Mouse (Mus musculus): ENCODE measurements around the gene Rnf114. TPM values are rescaled to one million over a fixed set of nuclear protein-coding genes. Genes with fewer than 3 reads are reported as not detected.

The Rnf114 gene
- polyA plus RNA-seq, 1 experiment from 2014 or later = 165 TPM

DNA sequence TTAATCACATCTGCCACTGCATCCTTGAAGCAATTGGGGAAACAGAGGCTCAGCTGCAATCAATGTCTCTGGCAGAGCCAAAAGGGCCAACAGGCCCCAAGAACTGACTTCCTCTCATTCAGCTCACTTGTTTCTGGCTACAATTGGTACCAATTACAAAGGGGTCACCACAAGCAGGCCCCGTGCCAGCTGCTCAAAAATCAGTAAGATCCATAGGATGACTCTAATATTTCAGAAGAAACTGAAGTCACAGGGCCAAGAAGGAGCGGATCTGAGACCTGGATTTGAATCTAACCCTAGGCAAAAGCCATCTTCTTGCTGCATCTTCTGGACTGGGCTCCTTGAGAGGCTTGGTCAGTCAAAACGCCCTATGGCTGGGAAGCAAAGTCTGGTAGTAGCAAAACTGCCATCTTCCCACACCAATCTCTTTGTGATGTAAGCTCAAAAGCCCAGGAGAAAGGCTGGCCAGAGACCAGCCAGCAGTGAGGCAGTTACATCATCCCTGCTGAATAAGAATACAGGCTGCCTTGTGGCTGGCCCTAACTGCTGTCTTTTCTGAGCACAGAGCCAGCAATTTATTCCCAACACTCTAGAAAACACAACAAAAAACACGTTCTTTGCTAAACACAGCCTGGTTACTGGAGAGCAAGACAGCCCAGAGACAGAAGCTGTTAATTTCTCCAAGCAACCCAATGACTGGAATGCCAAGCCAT is 1.5 kb upstream of the Rnf114 start:
- Histone ChIP-seq H3K4me1 (replicated peaks) (peaks cover 24% of the 10 kb centered on the region), H3K4me3 (replicated peaks) (peak overlapping the region; percentile 100), H3K36me3 (peaks cover 11% of the 10 kb centered on the region; the same call in 1 of the 2 replicates), H3K27ac (peak overlapping the region; percentile 97; the same call in 1 of the 2 replicates), H3K9me3 (no peaks in the 10 kb centered on the region), H3K4me2 (replicated peaks) (peak overlapping the region; percentile 92), H3K27me3 (no peaks in the 10 kb centered on the region), H3K9ac (replicated peaks) (peak overlapping the region; percentile 98)
- ATAC-seq = no peak
- 82% methylated on average over 4 of the region's 4 CpGs for WGBS

DNA sequence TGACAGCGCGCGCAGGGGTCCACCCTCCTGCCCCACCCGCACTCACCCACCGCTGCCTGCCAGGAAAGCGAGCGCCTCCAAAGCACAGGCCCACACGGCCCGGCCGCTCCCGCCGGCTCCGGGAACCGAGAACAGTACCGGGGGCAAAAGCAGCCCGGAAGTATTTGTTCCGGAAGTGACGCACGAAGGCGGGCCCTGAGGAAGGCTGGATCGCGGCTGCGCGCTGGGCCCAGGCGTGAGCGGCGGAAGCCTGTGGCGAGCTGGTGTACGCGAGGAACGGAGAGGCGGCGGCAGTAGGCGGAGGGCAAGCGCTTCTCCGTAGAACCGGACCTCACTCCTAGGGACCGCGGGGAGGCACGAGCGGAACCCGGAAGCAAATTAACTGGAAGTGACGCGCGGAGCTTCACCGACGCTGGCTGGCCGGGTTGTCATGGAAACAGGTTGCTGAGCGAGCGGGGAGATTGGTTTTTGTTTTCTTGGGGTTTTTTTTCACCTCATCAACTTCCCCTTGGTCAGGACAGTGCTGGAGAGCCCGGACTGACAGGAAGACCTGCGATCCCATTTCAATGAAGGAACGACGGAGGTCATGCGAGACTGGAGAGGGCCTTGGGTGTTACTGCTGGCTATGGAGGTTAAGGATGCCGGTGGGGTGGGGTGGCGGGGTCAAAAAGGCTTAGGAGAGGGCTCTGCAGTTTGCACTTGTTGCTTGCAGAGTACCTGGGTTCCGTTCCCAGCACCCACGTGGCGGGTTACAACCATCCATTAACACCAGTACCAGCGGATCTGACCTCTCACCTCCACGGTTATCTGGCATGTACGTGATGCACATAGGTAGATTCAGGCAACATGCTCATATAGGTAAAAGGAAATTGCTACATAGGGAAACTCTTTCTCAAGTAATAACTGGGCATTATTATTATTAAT is 530 bp downstream of the Rnf114 start, which contains the start of gene Spata2:
Gene Spata2, minus strand, starts transcription at position 175 of the 924 bp plus-strand sequence.
- peak within 1 kb of the TSS; percentile 98 for H3K9ac ChIP-seq (replicated peaks)
- no peaks in the 10 kb centered on the region for H3K9me3 ChIP-seq
- peak; percentile 92 for ATAC-seq
- peak within 1 kb of the TSS; percentile 97 for H3K27ac ChIP-seq
- H3K4me2 ChIP-seq (replicated peaks) = peak within 1 kb of the TSS; percentile 92
- peaks cover 24% of the 10 kb centered on the region for H3K4me1 ChIP-seq (replicated peaks)
- peak within 1 kb of the TSS; percentile 100 for H3K4me3 ChIP-seq (replicated peaks)
- no peaks in the 10 kb centered on the region for H3K27me3 ChIP-seq
- WGBS = 3% methylated on average over 63 of the region's 63 CpGs
- no peaks in the 10 kb centered on the region; the same call in 1 of the 2 replicates for H3K36me3 ChIP-seq

DNA sequence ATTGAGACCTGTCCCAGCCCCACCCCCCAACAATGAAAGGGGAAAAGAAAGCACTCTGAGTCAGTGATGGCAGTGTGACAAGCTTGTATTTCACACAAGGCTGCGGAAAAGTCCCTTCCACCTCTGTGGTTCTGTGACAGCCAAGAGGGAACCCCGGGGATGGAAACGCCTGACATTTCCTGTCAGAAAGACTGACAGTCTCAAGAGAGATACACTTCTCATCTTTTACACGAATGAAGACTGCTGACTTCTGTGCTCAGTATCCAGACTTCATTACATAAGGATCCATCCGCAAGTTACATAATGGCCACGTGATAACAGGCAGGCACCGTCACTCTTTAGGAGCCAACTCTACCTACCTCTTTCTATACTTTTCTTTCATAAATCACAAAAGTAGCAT is 4.0 kb downstream of the Rnf114 start:
- ATAC-seq = no peak
- Histone ChIP-seq H3K4me2 (replicated peaks) (no peak overlapping the region), H3K36me3 (no peaks in the 10 kb centered on the region), H3K9me3 (no peaks in the 10 kb centered on the region), H3K27ac (no peak overlapping the region), H3K9ac (replicated peaks) (no peak overlapping the region), H3K27me3 (no peaks in the 10 kb centered on the region), H3K4me3 (replicated peaks) (no peak overlapping the region), H3K4me1 (replicated peaks) (peaks cover 15% of the 10 kb centered on the region)
- WGBS = 90% methylated on average over 7 of the region's 7 CpGs

DNA sequence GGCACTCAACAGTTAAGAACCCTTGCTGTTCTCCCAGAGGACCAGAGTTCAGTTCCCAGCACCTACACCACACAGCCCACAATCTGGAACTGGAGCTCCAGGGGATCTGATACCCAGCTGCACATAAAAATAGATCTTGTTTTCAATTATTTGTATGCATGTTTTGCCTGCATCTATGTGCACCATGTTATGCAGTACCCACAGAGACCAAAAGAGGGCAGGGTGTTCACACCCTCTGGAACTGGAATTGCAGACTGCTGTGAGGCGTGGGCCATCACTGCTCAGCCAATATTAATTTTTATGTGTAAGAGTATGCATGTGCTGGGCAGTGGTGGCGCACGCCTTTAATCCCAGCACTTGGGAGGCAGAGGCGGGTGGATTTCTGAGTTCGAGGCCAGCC is 4.8 kb downstream of the Rnf114 start:
- Histone ChIP-seq H3K36me3 (no peaks in the 10 kb centered on the region), H3K9me3 (no peaks in the 10 kb centered on the region), H3K4me3 (replicated peaks) (no peak overlapping the region), H3K9ac (replicated peaks) (no peak overlapping the region), H3K27me3 (no peaks in the 10 kb centered on the region), H3K27ac (no peak overlapping the region), H3K4me2 (replicated peaks) (no peak overlapping the region), H3K4me1 (replicated peaks) (peaks cover 8% of the 10 kb centered on the region)
- 71% methylated on average over 5 of the region's 5 CpGs for WGBS
- ATAC-seq = no peak

DNA sequence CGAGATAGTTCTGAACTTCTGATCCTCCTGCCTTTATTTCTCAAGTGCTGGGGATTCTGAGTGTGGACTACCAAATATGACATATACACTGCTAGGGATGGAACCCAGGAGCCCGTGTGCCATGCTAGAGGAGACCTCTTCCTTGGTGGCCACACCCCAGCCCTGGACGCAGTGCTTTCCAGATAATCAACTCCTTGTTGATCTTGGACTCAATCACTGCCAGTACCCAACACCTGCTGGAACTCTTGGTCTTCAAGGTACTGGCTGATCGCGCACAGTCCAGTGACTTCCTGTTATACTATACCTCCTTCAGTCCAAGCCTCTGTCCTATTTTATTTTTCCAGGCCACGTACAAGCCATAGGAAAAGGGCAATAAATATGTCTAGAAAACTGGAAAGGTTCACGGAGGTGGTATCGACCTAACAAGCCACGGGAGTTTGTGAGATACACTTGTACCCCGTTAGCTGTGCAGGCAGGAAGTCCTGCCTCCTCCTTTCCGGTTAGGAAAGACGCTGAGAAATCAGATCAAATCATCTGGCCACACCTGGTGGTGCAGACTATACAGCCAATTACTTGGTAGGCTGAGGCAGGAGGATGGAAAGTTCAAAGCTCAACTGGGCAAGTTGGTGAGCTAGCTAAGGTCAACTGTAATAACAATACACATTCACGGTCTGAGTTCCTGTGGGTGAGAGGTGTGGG is 10.3 kb downstream of the Rnf114 start:
- Histone ChIP-seq H3K4me3 (replicated peaks) (peak overlapping the region; percentile 96), H3K4me1 (replicated peaks) (peaks cover 36% of the 10 kb centered on the region), H3K9me3 (no peaks in the 10 kb centered on the region), H3K27me3 (no peaks in the 10 kb centered on the region), H3K27ac (peak overlapping the region; percentile 30; the same call in 1 of the 2 replicates), H3K36me3 (peaks cover 12% of the 10 kb centered on the region), H3K9ac (replicated peaks) (peak overlapping the region; percentile 98; the same call in 1 of the 2 replicates), H3K4me2 (replicated peaks) (peak overlapping the region; percentile 96)
- ATAC-seq = peak; percentile 21
- 51% methylated on average over 13 of the region's 13 CpGs for WGBS

GRCm38 (mm10) chr2:167503253-167503895 is 10.9 kb downstream of the Rnf114 start:
- peaks cover 18% of the 10 kb centered on the region for H3K36me3 ChIP-seq
- peaks cover 36% of the 10 kb centered on the region for H3K4me1 ChIP-seq (replicated peaks)
- peak overlapping the region; percentile 96 for H3K4me3 ChIP-seq (replicated peaks)
- H3K9me3 ChIP-seq = no peaks in the 10 kb centered on the region
- H3K27ac ChIP-seq = peak overlapping the region; percentile 84
- peak overlapping the region; percentile 96 for H3K4me2 ChIP-seq (replicated peaks)
- peak; percentile 87 for ATAC-seq
- H3K9ac ChIP-seq (replicated peaks) = peak overlapping the region; percentile 98
- H3K27me3 ChIP-seq = no peaks in the 10 kb centered on the region
- WGBS = under 1% methylated on average over 81 of the region's 85 CpGs

DNA sequence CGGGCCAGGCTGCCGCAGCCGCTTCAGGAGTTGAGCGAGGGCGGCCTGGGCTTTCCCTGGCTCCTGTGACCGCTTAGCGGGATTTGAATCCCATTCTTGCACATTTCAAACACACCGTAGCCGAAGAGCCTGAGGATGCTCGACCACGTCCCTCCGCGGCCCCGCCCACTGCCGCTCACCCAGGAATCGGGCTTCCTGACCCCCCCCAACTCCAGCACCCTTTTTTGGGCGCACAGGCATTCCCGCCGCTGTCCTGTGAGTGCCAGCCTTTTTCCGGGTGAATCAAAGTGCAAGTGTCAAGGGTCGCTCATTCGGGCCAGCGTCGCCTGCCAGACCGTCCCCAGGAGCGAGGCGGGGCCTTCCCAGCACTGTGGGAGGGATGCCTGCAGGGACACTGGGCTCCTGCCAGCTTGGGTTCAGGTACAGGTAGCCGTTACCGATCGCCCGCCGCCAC is 11.5 kb downstream of the Rnf114 start:
- Histone ChIP-seq H3K36me3 (peaks cover 24% of the 10 kb centered on the region), H3K4me1 (replicated peaks) (peaks cover 36% of the 10 kb centered on the region), H3K4me2 (replicated peaks) (peak overlapping the region; percentile 96), H3K4me3 (replicated peaks) (peak overlapping the region; percentile 96), H3K27ac (peak overlapping the region; percentile 84), H3K9ac (replicated peaks) (peak overlapping the region; percentile 98), H3K9me3 (no peaks in the 10 kb centered on the region), H3K27me3 (no peaks in the 10 kb centered on the region)
- 1% methylated on average over 32 of the region's 32 CpGs for WGBS
- peak; percentile 32 for ATAC-seq

GRCm38 (mm10) chr2:167505127-167505526 is 12.7 kb downstream of the Rnf114 start:
- Histone ChIP-seq H3K9ac (replicated peaks) (peak overlapping the region; percentile 98; the same call in 1 of the 2 replicates), H3K9me3 (no peaks in the 10 kb centered on the region), H3K27me3 (no peaks in the 10 kb centered on the region), H3K27ac (no peak overlapping the region), H3K4me2 (replicated peaks) (peak overlapping the region; percentile 96), H3K36me3 (peaks cover 35% of the 10 kb centered on the region), H3K4me1 (replicated peaks) (peaks cover 36% of the 10 kb centered on the region), H3K4me3 (replicated peaks) (peak overlapping the region; percentile 96)
- 93% methylated on average over 3 of the region's 3 CpGs for WGBS
- no peak for ATAC-seq

GRCm38 (mm10) chr2:167506546-167507260 is 14.3 kb downstream of the Rnf114 start:
- H3K27ac ChIP-seq = no peak overlapping the region
- H3K9me3 ChIP-seq = no peaks in the 10 kb centered on the region
- peak overlapping the region; percentile 96; the same call in 1 of the 2 replicates for H3K4me2 ChIP-seq (replicated peaks)
- H3K4me3 ChIP-seq (replicated peaks) = no peak overlapping the region
- H3K27me3 ChIP-seq = no peaks in the 10 kb centered on the region
- ATAC-seq = no peak
- H3K4me1 ChIP-seq (replicated peaks) = peaks cover 36% of the 10 kb centered on the region
- WGBS = 95% methylated on average over 10 of the region's 10 CpGs
- peaks cover 51% of the 10 kb centered on the region for H3K36me3 ChIP-seq
- H3K9ac ChIP-seq (replicated peaks) = peak overlapping the region; percentile 32; the same call in 1 of the 2 replicates

DNA sequence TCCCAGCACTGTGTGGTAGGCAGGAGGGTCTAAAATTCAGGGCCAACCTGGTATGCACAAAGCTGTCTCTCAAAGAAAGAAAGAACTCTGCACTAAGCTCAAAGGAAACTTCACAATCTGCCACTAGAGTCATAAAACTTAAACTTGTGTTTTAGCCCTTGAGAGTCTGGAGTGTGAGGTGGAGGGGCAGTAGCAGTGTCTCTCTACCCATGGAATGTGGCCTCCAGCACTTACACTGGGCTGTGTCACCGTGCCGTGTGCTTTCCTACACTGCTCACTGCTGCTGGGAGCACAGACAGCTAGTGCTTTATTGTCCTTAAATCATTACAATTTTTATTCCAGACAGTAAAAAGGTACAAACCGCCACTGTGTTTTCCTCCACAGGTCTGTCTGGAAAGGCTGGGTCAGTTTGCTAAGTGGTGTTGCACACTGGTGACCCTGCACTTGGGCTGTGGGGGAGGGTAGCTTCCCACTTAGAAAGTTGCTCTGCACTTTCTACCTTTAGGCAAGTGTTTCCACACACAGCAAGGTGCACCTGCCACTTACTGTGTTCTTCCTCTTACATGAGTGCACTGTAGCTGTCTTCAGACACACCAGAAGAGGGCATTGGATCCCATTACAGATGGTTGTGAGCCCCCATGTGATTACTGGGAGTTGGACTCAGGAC is 15.4 kb downstream of the Rnf114 start:
- Histone ChIP-seq H3K4me3 (replicated peaks) (no peak overlapping the region), H3K27me3 (no peaks in the 10 kb centered on the region), H3K27ac (no peak overlapping the region), H3K4me2 (replicated peaks) (no peak overlapping the region), H3K9me3 (no peaks in the 10 kb centered on the region), H3K4me1 (replicated peaks) (peaks cover 35% of the 10 kb centered on the region), H3K9ac (replicated peaks) (no peak overlapping the region), H3K36me3 (peaks cover 62% of the 10 kb centered on the region)
- 99% methylated on average over 3 of the region's 3 CpGs for WGBS
- no peak for ATAC-seq
